Mouse (Mus musculus) forebrain, embryonic 10.5 days (tissue): ENCODE measurements around the gene Sox12. TPM values are rescaled to one million over a fixed set of nuclear protein-coding genes. Genes with fewer than 3 reads are reported as not detected.
A peak's percentile ranks its signal among the peaks of the same experiment; 100 is the strongest.

Source experiments
- DNase-seq: peaks from one replicate; pipeline ENCODE4 v3.0.0-alpha.2; 2017; ENCODE audit warnings: low spot score; ENCODE audit errors: extremely low spot score
- H3K27ac ChIP-seq: fragments of 300-500 bp; sonication (generic); 2 replicates; pipeline ENCODE4 v1.5.1; 2016; ENCODE audit warnings: mild to moderate bottlenecking
- H3K27me3 ChIP-seq: fragments of 300-500 bp; sonication (generic); 2 replicates; pipeline ENCODE4 v1.6.1; 2016; ENCODE audit warnings: mild to moderate bottlenecking; ENCODE audit not compliant: poor library complexity, severe bottlenecking
- H3K36me3 ChIP-seq: fragments of 300-500 bp; sonication (generic); replicated peaks from 2 replicates; pipeline ENCODE4 v1.6.1; 2016; ENCODE audit warnings: mild to moderate bottlenecking, moderate library complexity
- H3K4me1 ChIP-seq: fragments of 300-500 bp; sonication (generic); 2 replicates; pipeline ENCODE4 v1.6.1; 2016
- H3K4me3 ChIP-seq: fragments of 300-500 bp; sonication (generic); 2 replicates; pipeline ENCODE4 v1.5.1; 2016; ENCODE audit warnings: mild to moderate bottlenecking, moderate library complexity
- H3K9me3 ChIP-seq: fragments of 300-500 bp; sonication (generic); 2 replicates; pipeline ENCODE4 v1.6.1; 2016; ENCODE audit warnings: mild to moderate bottlenecking, moderate library complexity
- WGBS: fragments of 180-500 bp; shearing (Covaris S2); methylation state at CpG from one replicate; pipeline ENCODE4 v1.1.7; 2016; 5-methylcytosine and 5-hydroxymethylcytosine counted together
- polyA plus RNA-seq: library from polyadenylated mRNA; unstranded; fragments of >200 nt; fragmentation: Nextera tagmentation; extraction: Ambion mirVana; gene quantifications from 2 replicates; pipeline ENCODE4 v1.2.1, GENCODE M21; 2016

The Sox12 gene
- polyA plus RNA-seq, 1 experiment from 2014 or later: 9.3 TPM

DNA sequence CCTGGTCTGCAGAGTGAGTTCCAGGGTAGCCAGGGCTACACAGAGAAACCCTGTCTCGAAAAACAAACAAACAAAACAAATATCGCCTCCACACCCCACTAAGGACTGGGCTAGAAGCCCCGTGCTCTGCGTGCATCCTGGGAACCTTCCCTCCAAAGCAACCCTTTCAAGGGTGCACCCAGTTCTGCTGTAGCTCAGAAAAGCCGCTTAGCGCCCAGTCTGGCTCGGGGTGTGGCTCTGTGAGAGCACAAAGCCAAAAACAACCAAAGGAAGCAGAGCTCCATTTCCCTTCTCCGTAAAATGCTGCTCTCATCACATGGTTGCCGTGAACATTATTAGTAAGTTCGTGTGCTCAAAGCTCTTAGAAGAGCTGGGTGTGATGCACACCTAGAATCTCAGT, 53.5 kb downstream of the Sox12 start:
- no peaks in the 10 kb centered on the region for H3K36me3 ChIP-seq
- H3K9me3 ChIP-seq: no peaks in the 10 kb centered on the region
- peak overlapping the region; percentile 83 for H3K27ac ChIP-seq
- 12% methylated on average over 10 of the region's 10 CpGs for WGBS
- DNase-seq: no peak
- H3K27me3 ChIP-seq: peaks cover 35% of the 10 kb centered on the region
- H3K4me3 ChIP-seq: peak overlapping the region; percentile 70
- peaks cover 28% of the 10 kb centered on the region for H3K4me1 ChIP-seq

Other genes with a start within 250 kb of the Sox12 start
- 77.6 and 91.0 TPM in 2 replicates for gene Csnk2a1, start 171.2 kb downstream of the Sox12 start, polyA plus RNA-seq
- 28.4 and 28.6 TPM in 2 replicates for gene Tbc1d20, start 104.2 kb downstream of the Sox12 start, polyA plus RNA-seq
- gene Rbck1, start 65.4 kb downstream of the Sox12 start, polyA plus RNA-seq: 98.1 and 98.2 TPM in 2 replicates
- 2.3 and 3.1 TPM in 2 replicates for gene Trib3, start 54.0 kb downstream of the Sox12 start, polyA plus RNA-seq
- gene Nrsn2, start 21.4 kb downstream of the Sox12 start, polyA plus RNA-seq: 1.1 and 2.4 TPM in 2 replicates
- 46.5 and 50.0 TPM in 2 replicates for gene Zcchc3, start 17.0 kb upstream of the Sox12 start, polyA plus RNA-seq
- 0.76 and 1.0 TPM in 2 replicates for gene 6820408C15Rik, start 17.5 kb upstream of the Sox12 start, polyA plus RNA-seq
- not detected in 2 replicates for gene Defb23, start 66.6 kb upstream of the Sox12 start, polyA plus RNA-seq
- gene Defb20, start 79.0 kb upstream of the Sox12 start, polyA plus RNA-seq: not detected in 2 replicates
- gene Defb22, start 92.1 kb upstream of the Sox12 start, polyA plus RNA-seq: not detected in 2 replicates
- gene Defb26, start 113.6 kb upstream of the Sox12 start, polyA plus RNA-seq: not detected in 2 replicates
- not detected in 2 replicates for gene Defb28, start 120.2 kb upstream of the Sox12 start, polyA plus RNA-seq
- gene Defb29, start 142.0 kb upstream of the Sox12 start, polyA plus RNA-seq: not detected in 2 replicates
- not detected in 2 replicates for gene Gm17416, start 171.3 kb upstream of the Sox12 start, polyA plus RNA-seq
- not detected in 2 replicates for gene Defb21, start 174.7 kb upstream of the Sox12 start, polyA plus RNA-seq
- not detected in 2 replicates for gene Defb19, start 182.2 kb upstream of the Sox12 start, polyA plus RNA-seq
- gene Defb45, start 201.3 kb upstream of the Sox12 start, polyA plus RNA-seq: not detected in 2 replicates
- gene Defb36, start 206.3 kb upstream of the Sox12 start, polyA plus RNA-seq: not detected in 2 replicates
- not detected in 2 replicates for gene Defb25, start 225.0 kb upstream of the Sox12 start, polyA plus RNA-seq
- 0.16 and 0.18 TPM in 2 replicates for gene Rem1, start 228.9 kb upstream of the Sox12 start, polyA plus RNA-seq